Mouse (Mus musculus) megakaryocyte progenitor cell, adult 5-6 weeks (primary cell): Measurements from ENCODE around the gene Nrip1. TPM values are rescaled to one million over a fixed set of nuclear protein-coding genes. Genes with fewer than 3 reads are reported as not detected.

Source experiments
- ATAC-seq: replicated peaks from 2 replicates; pipeline ENCODE4 v1.8.0; 2016; ENCODE audit warnings: mild to moderate bottlenecking, moderate TSS enrichment, inconsistent platforms; ENCODE audit not compliant: poor library complexity
- total RNA-seq, 2 experiments: library from RNA; stranded (forward) in 1 of 2; stranded (reverse) in 1 of 2; fragments of 157-497, 149-512 nt in 1 of 2; fragments of 200-1000 nt in 1 of 2; gene quantifications; 2 replicates each; pipeline versions ENCODE4 v1.2.3 to v1.2.4; 2015 to 2017

Gene Nrip1
- total RNA-seq, 2 experiments from 2014 or later = 11.0 to 24.2 TPM

GRCm38 (mm10) chr16:76349053-76349452, 24.6 kb downstream of the Nrip1 start:
- ATAC-seq = no peak

GRCm38 (mm10) chr16:76347719-76348421, 25.8 kb downstream of the Nrip1 start:
- no peak for ATAC-seq

- no peak for ATAC-seq
These were observed 27.3 kb downstream of the Nrip1 start for GRCm38 (mm10) chr16:76346371-76346770.

- ATAC-seq = no peak
These were observed 28.8 kb downstream of the Nrip1 start for GRCm38 (mm10) chr16:76344761-76345368.

GRCm38 (mm10) chr16:76344030-76344429, 29.6 kb downstream of the Nrip1 start:
- ATAC-seq = no peak

GRCm38 (mm10) chr16:76341636-76342035, 32.0 kb downstream of the Nrip1 start:
- ATAC-seq = peak; percentile 82

- no peak for ATAC-seq
These were observed 34.4 kb downstream of the Nrip1 start for GRCm38 (mm10) chr16:76339256-76339655.

GRCm38 (mm10) chr16:76337351-76337750, 36.3 kb downstream of the Nrip1 start:
- ATAC-seq = no peak

GRCm38 (mm10) chr16:76336932-76337331, 36.7 kb downstream of the Nrip1 start:
- peak; percentile 35 for ATAC-seq

GRCm38 (mm10) chr16:76335913-76336312, 37.7 kb downstream of the Nrip1 start:
- peak; percentile 21; the same call in 1 of the 2 replicates for ATAC-seq

GRCm38 (mm10) chr16:76332127-76332526, 41.5 kb downstream of the Nrip1 start:
- ATAC-seq = no peak

- no peak for ATAC-seq
These were observed 42.4 kb downstream of the Nrip1 start for GRCm38 (mm10) chr16:76331231-76331630.

- no peak for ATAC-seq
These were observed 48.3 kb downstream of the Nrip1 start for GRCm38 (mm10) chr16:76325315-76325710.

GRCm38 (mm10) chr16:76324411-76325314, 49.0 kb downstream of the Nrip1 start:
- no peak for ATAC-seq

GRCm38 (mm10) chr16:76323594-76324307, 49.9 kb downstream of the Nrip1 start:
- peak; percentile 84 for ATAC-seq

- 0 out of 2 replicates have a peak, but pooled peaks have one; percentile 3 for ATAC-seq
These were observed 50.5 kb downstream of the Nrip1 start for GRCm38 (mm10) chr16:76323141-76323540.

GRCm38 (mm10) chr16:76321527-76322165, 52.0 kb downstream of the Nrip1 start:
- no peak for ATAC-seq

GRCm38 (mm10) chr16:76320118-76320473, 53.5 kb downstream of the Nrip1 start:
- no peak for ATAC-seq

- no peak for ATAC-seq
These were observed 54.1 kb downstream of the Nrip1 start for GRCm38 (mm10) chr16:76319364-76320117.
